In the genomic region with DNA sequence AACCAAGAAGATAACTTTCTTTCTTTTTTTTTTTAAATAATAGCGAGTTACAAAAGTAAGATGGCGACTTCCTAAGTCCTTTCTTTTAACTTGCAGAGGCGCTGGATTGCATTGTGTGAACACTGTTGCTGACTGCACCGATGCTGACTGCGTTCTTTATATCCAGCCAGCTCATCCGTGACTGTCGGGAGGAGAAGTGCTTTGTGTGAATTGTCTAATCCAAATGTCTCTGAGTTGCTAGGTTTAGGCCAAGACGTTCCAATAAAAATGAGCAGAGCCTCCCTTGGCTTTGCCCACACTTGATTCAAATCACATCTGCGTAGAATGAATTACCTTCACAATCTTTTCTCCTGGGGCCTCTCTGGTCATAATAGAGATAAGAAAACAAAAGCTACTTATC, we compare ENCODE assay signal across 17 mouse cellular contexts.
"Had no signal": no experiment of that assay in that cellular context is flagged by ENCODE, and none has a peak within 500 bp of the region (broad histone marks: within the 10 kb centered on the region; RNA-seq: fewer than 3 reads in every experiment).

No protein-coding gene starts in this region.

- H3K4me2 ChIP-seq: limb, embryonic 15.5 days; liver, embryonic 12.5 days; neural tube, embryonic 12.5 days had no signal

- H3K27ac ChIP-seq: kidney, postnatal 0 days; limb, embryonic 15.5 days; liver, embryonic 12.5 days; neural tube, embryonic 12.5 days had no signal

- DNase-seq: kidney, adult 9 months; kidney, postnatal 36 days; layer of hippocampus, adult 9-11 months; layer of hippocampus, postnatal 36 days; lung, embryonic 14.5 days; lung, postnatal 10 days; lung, postnatal 4 days; retina, postnatal 1 day; right cerebral cortex, postnatal 4 days; spleen, adult 18-20 months; thymus, postnatal 36 days had no signal

- ATAC-seq: intestine, postnatal 0 days; liver, embryonic 12.5 days had no signal

- H3K4me3 ChIP-seq: limb, embryonic 15.5 days; liver, embryonic 12.5 days; myocyte; neural tube, embryonic 12.5 days had no signal

- H3K36me3 ChIP-seq: limb, embryonic 15.5 days; liver, embryonic 12.5 days; neural tube, embryonic 12.5 days had no signal

- H3K27me3 ChIP-seq: liver, embryonic 12.5 days; neural tube, embryonic 12.5 days had no signal

- H3K4me1 ChIP-seq: liver, embryonic 12.5 days had no signal

- H3K9me3 ChIP-seq: limb, embryonic 15.5 days; liver, embryonic 12.5 days; neural tube, embryonic 12.5 days had no signal

- H3K9ac ChIP-seq: limb, embryonic 15.5 days; liver, embryonic 12.5 days; lung, embryonic 14.5 days; neural tube, embryonic 12.5 days had no signal
